Mouse (Mus musculus) forelimb bud, embryonic 11.5 days (tissue): ENCODE measurements around the gene Tle3.

Source experiments
- DNase-seq: peaks from one replicate; pipeline ENCODE4 v3.0.0-alpha.2; 2012; ENCODE audit warnings: low read depth, low spot score

Gene Tle3

GRCm38 (mm10) chr9:61375802-61376561 lies 3.8 kb downstream of the Tle3 start:
- DNase-seq: no peak

- no peak for DNase-seq
Observed at GRCm38 (mm10) chr9:61376650-61377049, 4.5 kb downstream of the Tle3 start.

GRCm38 (mm10) chr9:61377706-61378479 lies 5.7 kb downstream of the Tle3 start:
- no peak for DNase-seq

- DNase-seq: no peak
Observed at GRCm38 (mm10) chr9:61378516-61378915, 6.3 kb downstream of the Tle3 start.

GRCm38 (mm10) chr9:61379016-61379634 lies 7.0 kb downstream of the Tle3 start:
- no peak for DNase-seq

- no peak for DNase-seq
Observed at GRCm38 (mm10) chr9:61380258-61381062, 8.3 kb downstream of the Tle3 start.

- no peak for DNase-seq
Observed at GRCm38 (mm10) chr9:61381063-61381408, 8.9 kb downstream of the Tle3 start.

- DNase-seq: no peak
Observed at GRCm38 (mm10) chr9:61381445-61381844, 9.3 kb downstream of the Tle3 start.

- DNase-seq: no peak
Observed at GRCm38 (mm10) chr9:61382595-61383186, 10.5 kb downstream of the Tle3 start.

GRCm38 (mm10) chr9:61384101-61384500 lies 11.9 kb downstream of the Tle3 start:
- DNase-seq: no peak

- DNase-seq: peak; percentile 85
Observed at GRCm38 (mm10) chr9:61384646-61385443, 12.7 kb downstream of the Tle3 start.

GRCm38 (mm10) chr9:61385753-61386152 lies 13.6 kb downstream of the Tle3 start:
- DNase-seq: no peak

- no peak for DNase-seq
Observed at GRCm38 (mm10) chr9:61386314-61386713, 14.1 kb downstream of the Tle3 start.

- no peak for DNase-seq
Observed at GRCm38 (mm10) chr9:61387797-61388196, 15.6 kb downstream of the Tle3 start.

GRCm38 (mm10) chr9:61388214-61388613 lies 16.0 kb downstream of the Tle3 start:
- DNase-seq: no peak

GRCm38 (mm10) chr9:61388689-61389403 lies 16.7 kb downstream of the Tle3 start:
- DNase-seq: no peak

- no peak for DNase-seq
Observed at GRCm38 (mm10) chr9:61389404-61389701, 17.2 kb downstream of the Tle3 start.

GRCm38 (mm10) chr9:61391570-61392337 lies 19.6 kb downstream of the Tle3 start:
- DNase-seq: no peak

- no peak for DNase-seq
Observed at GRCm38 (mm10) chr9:61392338-61392620, 20.1 kb downstream of the Tle3 start.

- DNase-seq: no peak
Observed at GRCm38 (mm10) chr9:61393161-61393560, 21.0 kb downstream of the Tle3 start.
